Mouse (Mus musculus) midbrain, embryonic 11.5 days (tissue): ENCODE measurements around the gene Treml4. TPM values are rescaled to one million over a fixed set of nuclear protein-coding genes. Genes with fewer than 3 reads are reported as not detected.

Experiments
- ATAC-seq: fragments of 200-750 bp; cut with Nextera tagmentation; 2 replicates; pipeline ENCODE4 v1.8.0; 2017; ENCODE audit warnings: moderate TSS enrichment, moderate library complexity; ENCODE audit not compliant: low FRiP score
- DNase-seq: peaks from one replicate; pipeline ENCODE4 v3.0.0; 2015; ENCODE audit warnings: low spot score; ENCODE audit errors: missing footprints
- H3K27ac ChIP-seq: fragments of 300-500 bp; sonication (generic); 2 replicates; pipeline ENCODE4 v1.5.1; 2014; ENCODE audit warnings: low read depth, low read length
- H3K27me3 ChIP-seq: fragments of 300-500 bp; sonication (generic); 2 replicates; pipeline ENCODE4 v1.6.1; 2014; ENCODE audit warnings: mild to moderate bottlenecking, low read length, moderate library complexity, mixed read lengths; ENCODE audit not compliant: control insufficient read depth, insufficient read depth
- H3K36me3 ChIP-seq: fragments of 300-500 bp; sonication (generic); 2 replicates; pipeline ENCODE4 v1.6.1; 2014; ENCODE audit warnings: mild to moderate bottlenecking, low read length, moderate library complexity, mixed read lengths; ENCODE audit not compliant: control insufficient read depth, insufficient read depth
- H3K4me1 ChIP-seq: fragments of 300-500 bp; sonication (generic); 2 replicates; pipeline ENCODE4 v1.6.1; 2014; ENCODE audit warnings: low read length; ENCODE audit not compliant: control insufficient read depth, insufficient read depth
- H3K4me2 ChIP-seq: fragments of 300-500 bp; sonication (generic); 2 replicates; pipeline ENCODE4 v1.6.1; 2014; ENCODE audit warnings: mild to moderate bottlenecking, moderate library complexity
- H3K4me3 ChIP-seq: fragments of 300-500 bp; sonication (generic); 2 replicates; pipeline ENCODE4 v1.5.1; 2014; ENCODE audit warnings: low read depth, low read length
- H3K9ac ChIP-seq: fragments of 300-500 bp; sonication (generic); 2 replicates; pipeline ENCODE4 v1.6.1; 2014; ENCODE audit warnings: low read length
- H3K9me3 ChIP-seq: fragments of 300-500 bp; sonication (generic); 2 replicates; pipeline ENCODE4 v1.6.1; 2016; ENCODE audit warnings: low read length; ENCODE audit not compliant: control insufficient read depth
- WGBS: fragments of 180-500 bp; shearing (Covaris S2); extraction: QIAGEN DNeasy Blood & Tissue Kit; methylation state at CpG from one replicate; pipeline ENCODE4 v1.1.7; 2014; 5-methylcytosine and 5-hydroxymethylcytosine counted together
- polyA plus RNA-seq: library from polyadenylated mRNA; unstranded; fragments of >200 nt; fragmentation: Nextera tagmentation; extraction: Ambion mirVana; gene quantifications from 2 replicates; pipeline ENCODE4 v1.2.1, GENCODE M21; 2014

Gene Treml4
- polyA plus RNA-seq, 1 experiment from 2014 or later, result 0.18 TPM

- Histone ChIP-seq H3K27me3 (no peaks in the 10 kb centered on the region), H3K36me3 (no peaks in the 10 kb centered on the region), H3K4me3 (no peak overlapping the region), H3K9ac (no peak overlapping the region), H3K4me2 (no peak overlapping the region), H3K27ac (no peak overlapping the region), H3K9me3 (no peaks in the 10 kb centered on the region), H3K4me1 (no peaks in the 10 kb centered on the region)
- no peak for ATAC-seq
- DNase-seq, result no peak
These were observed 15.1 kb upstream of the Treml4 start for GRCm38 (mm10) chr17:48249039-48249438.

- WGBS, result 80% methylated on average over 11 of the region's 11 CpGs
- no peak overlapping the region for H3K9ac ChIP-seq
- H3K9me3 ChIP-seq, result no peaks in the 10 kb centered on the region
- H3K27ac ChIP-seq, result no peak overlapping the region
- H3K4me1 ChIP-seq, result no peaks in the 10 kb centered on the region
- no peak for ATAC-seq
- peak; percentile 68 for DNase-seq
- H3K27me3 ChIP-seq, result no peaks in the 10 kb centered on the region
- H3K4me3 ChIP-seq, result no peak overlapping the region
- H3K36me3 ChIP-seq, result no peaks in the 10 kb centered on the region
- no peak overlapping the region for H3K4me2 ChIP-seq
These were observed 14.6 kb upstream of the Treml4 start for GRCm38 (mm10) chr17:48249501-48249900.

GRCm38 (mm10) chr17:48250631-48251030 lies 13.5 kb upstream of the Treml4 start:
- Histone ChIP-seq H3K27me3 (no peaks in the 10 kb centered on the region), H3K9ac (no peak overlapping the region), H3K36me3 (no peaks in the 10 kb centered on the region), H3K4me2 (no peak overlapping the region), H3K4me3 (no peak overlapping the region), H3K4me1 (no peaks in the 10 kb centered on the region), H3K27ac (no peak overlapping the region), H3K9me3 (no peaks in the 10 kb centered on the region)
- WGBS, result 88% methylated on average over 7 of the region's 7 CpGs
- ATAC-seq, result no peak
- peak; percentile 59 for DNase-seq

- Histone ChIP-seq H3K36me3 (no peaks in the 10 kb centered on the region), H3K9ac (no peak overlapping the region), H3K4me3 (no peak overlapping the region), H3K4me2 (no peak overlapping the region), H3K27me3 (no peaks in the 10 kb centered on the region), H3K9me3 (0 out of 2 replicates have a peak, but pooled peaks cover 4% of the 10 kb centered on the region), H3K27ac (no peak overlapping the region), H3K4me1 (no peaks in the 10 kb centered on the region)
- no peak for DNase-seq
- ATAC-seq, result no peak
These were observed 7.5 kb upstream of the Treml4 start for GRCm38 (mm10) chr17:48256575-48256974.

- Histone ChIP-seq H3K4me1 (no peaks in the 10 kb centered on the region), H3K4me2 (no peak overlapping the region), H3K27ac (no peak overlapping the region), H3K4me3 (no peak overlapping the region), H3K36me3 (no peaks in the 10 kb centered on the region), H3K9ac (no peak overlapping the region), H3K9me3 (0 out of 2 replicates have a peak, but pooled peaks cover 4% of the 10 kb centered on the region), H3K27me3 (no peaks in the 10 kb centered on the region)
- no peak for DNase-seq
- no peak for ATAC-seq
- WGBS, result 80% methylated on average over 2 of the region's 2 CpGs
These were observed 2.2 kb upstream of the Treml4 start for GRCm38 (mm10) chr17:48261868-48262267.

- WGBS, result 88% methylated on average over 7 of the region's 7 CpGs
- no peaks in the 10 kb centered on the region for H3K4me1 ChIP-seq
- no peaks in the 10 kb centered on the region for H3K9me3 ChIP-seq
- no peak overlapping the region for H3K9ac ChIP-seq
- DNase-seq (no peak), ATAC-seq (no peak)
- H3K27ac ChIP-seq, result no peak overlapping the region
- no peaks in the 10 kb centered on the region for H3K36me3 ChIP-seq
- no peak overlapping the region for H3K4me2 ChIP-seq
- H3K27me3 ChIP-seq, result no peaks in the 10 kb centered on the region
- no peak overlapping the region for H3K4me3 ChIP-seq
These were observed 567 bp downstream of the Treml4 start for GRCm38 (mm10) chr17:48264662-48265061.

- Histone ChIP-seq H3K27ac (no peak overlapping the region), H3K4me2 (no peak overlapping the region), H3K4me3 (no peak overlapping the region), H3K9me3 (no peaks in the 10 kb centered on the region), H3K9ac (no peak overlapping the region), H3K27me3 (no peaks in the 10 kb centered on the region), H3K4me1 (no peaks in the 10 kb centered on the region), H3K36me3 (no peaks in the 10 kb centered on the region)
- 24% methylated on average over 2 of the region's 2 CpGs for whole genome bisulfite sequencing
- ATAC-seq, result no peak
- DNase-seq, result peak; percentile 82
These were observed 2.0 kb downstream of the Treml4 start for GRCm38 (mm10) chr17:48266138-48266537.

- ATAC-seq, result no peak
- 40% methylated on average over 2 of the region's 2 CpGs for WGBS
These were observed 2.7 kb downstream of the Treml4 start for GRCm38 (mm10) chr17:48266610-48267304.

GRCm38 (mm10) chr17:48267591-48267990 lies 3.5 kb downstream of the Treml4 start:
- H3K9me3 ChIP-seq, result no peaks in the 10 kb centered on the region
- no peaks in the 10 kb centered on the region for H3K4me1 ChIP-seq
- WGBS, result 89% methylated on average over 1 of the region's 1 CpGs
- no peak overlapping the region for H3K9ac ChIP-seq
- H3K27me3 ChIP-seq, result no peaks in the 10 kb centered on the region
- no peak overlapping the region for H3K4me3 ChIP-seq
- no peaks in the 10 kb centered on the region for H3K36me3 ChIP-seq
- DNase-seq, result peak; percentile 10
- no peak for ATAC-seq
- H3K4me2 ChIP-seq, result no peak overlapping the region
- H3K27ac ChIP-seq, result no peak overlapping the region

More at GRCm38 (mm10) chr17:48266610-48267304, 2.7 kb downstream of the Treml4 start:
- H3K9ac ChIP-seq, result no peak overlapping the region
- no peaks in the 10 kb centered on the region for H3K36me3 ChIP-seq
- H3K27ac ChIP-seq, result no peak overlapping the region
- peak; percentile 76 for DNase-seq
- no peaks in the 10 kb centered on the region for H3K4me1 ChIP-seq
- H3K4me2 ChIP-seq, result no peak overlapping the region
- H3K9me3 ChIP-seq, result no peaks in the 10 kb centered on the region
- no peaks in the 10 kb centered on the region for H3K27me3 ChIP-seq
- no peak overlapping the region for H3K4me3 ChIP-seq
